Mouse (Mus musculus): ENCODE results near the gene Uba52. TPM values are rescaled to one million over a fixed set of nuclear protein-coding genes. Genes with fewer than 3 reads are reported as not detected.

The Uba52 gene
- 843 and 950 TPM in 2 replicates for polyA plus RNA-seq (2015; fragmentation: Nextera tagmentation; extraction: Ambion mirVana)

- Histone ChIP-seq H3K9me3 (no peaks in the 10 kb centered on the region), H3K9ac (peak within 1 kb of the TSS; percentile 99), H3K27me3 (replicated peaks) (no peaks in the 10 kb centered on the region), H3K36me3 (peaks cover 27% of the 10 kb centered on the region), H3K4me3 (replicated peaks) (peak within 1 kb of the TSS; percentile 74), H3K27ac (peak within 1 kb of the TSS; percentile 99), H3K4me1 (peaks cover 34% of the 10 kb centered on the region), H3K4me2 (peak within 1 kb of the TSS; percentile 88)
- 1% methylated on average over 72 of the region's 74 CpGs for WGBS
- peak; percentile 83 for ATAC-seq (ENCODE audit: insufficient read depth, low FRiP score, low read depth)
These were observed at the start of gene Uba52 for GRCm38 (mm10) chr8:70510228-70510915. TSS of gene Uba52 (minus strand) at chr8:70510801.

- 72% methylated on average over 2 of the region's 2 CpGs for WGBS
- Histone ChIP-seq H3K27me3 (replicated peaks) (no peaks in the 10 kb centered on the region), H3K27ac (no peak overlapping the region), H3K9me3 (no peaks in the 10 kb centered on the region), H3K4me1 (peaks cover 43% of the 10 kb centered on the region), H3K36me3 (0 out of 2 replicates have a peak, but pooled peaks cover 3% of the 10 kb centered on the region), H3K4me2 (no peak overlapping the region), H3K9ac (no peak overlapping the region), H3K4me3 (replicated peaks) (no peak overlapping the region)
- ATAC-seq (ENCODE audit: insufficient read depth, low FRiP score, low read depth) = no peak
These were observed 49.5 kb upstream of the Uba52 start for GRCm38 (mm10) chr8:70560096-70560495.

GRCm38 (mm10) chr8:70558983-70559382 is 48.4 kb upstream of the Uba52 start:
- Histone ChIP-seq H3K4me1 (peaks cover 41% of the 10 kb centered on the region), H3K9me3 (no peaks in the 10 kb centered on the region), H3K4me3 (replicated peaks) (no peak overlapping the region), H3K36me3 (0 out of 2 replicates have a peak, but pooled peaks cover 3% of the 10 kb centered on the region), H3K27me3 (replicated peaks) (no peaks in the 10 kb centered on the region), H3K9ac (no peak overlapping the region), H3K27ac (no peak overlapping the region), H3K4me2 (no peak overlapping the region)
- no peak for ATAC-seq (ENCODE audit: insufficient read depth, low FRiP score, low read depth)
- WGBS = 77% methylated on average over 3 of the region's 3 CpGs

GRCm38 (mm10) chr8:70558334-70558733 is 47.7 kb upstream of the Uba52 start:
- no peaks in the 10 kb centered on the region for H3K9me3 ChIP-seq
- ATAC-seq (ENCODE audit: insufficient read depth, low FRiP score, low read depth) = no peak
- H3K27ac ChIP-seq = no peak overlapping the region
- 0 out of 2 replicates have a peak, but pooled peaks cover 3% of the 10 kb centered on the region for H3K36me3 ChIP-seq
- no peak overlapping the region for H3K4me2 ChIP-seq
- H3K27me3 ChIP-seq (replicated peaks) = no peaks in the 10 kb centered on the region
- H3K9ac ChIP-seq = no peak overlapping the region
- 53% methylated on average over 4 of the region's 4 CpGs for WGBS
- no peak overlapping the region for H3K4me3 ChIP-seq (replicated peaks)
- H3K4me1 ChIP-seq = peaks cover 47% of the 10 kb centered on the region

- 85% methylated on average over 4 of the region's 4 CpGs for WGBS
These were observed 44.6 kb upstream of the Uba52 start for GRCm38 (mm10) chr8:70555079-70555747.

GRCm38 (mm10) chr8:70553740-70554139 is 43.1 kb upstream of the Uba52 start:
- Histone ChIP-seq H3K4me1 (peaks cover 29% of the 10 kb centered on the region), H3K4me3 (replicated peaks) (no peak overlapping the region), H3K36me3 (0 out of 2 replicates have a peak, but pooled peaks cover 3% of the 10 kb centered on the region), H3K4me2 (no peak overlapping the region), H3K27me3 (replicated peaks) (no peaks in the 10 kb centered on the region), H3K9me3 (no peaks in the 10 kb centered on the region), H3K27ac (peak overlapping the region; percentile 51), H3K9ac (no peak overlapping the region)
- no peak; the same call in 1 of the 2 replicates for ATAC-seq (ENCODE audit: insufficient read depth, low FRiP score, low read depth)

More at GRCm38 (mm10) chr8:70555079-70555747, 44.6 kb upstream of the Uba52 start:
- Histone ChIP-seq H3K4me3 (replicated peaks) (no peak overlapping the region), H3K36me3 (0 out of 2 replicates have a peak, but pooled peaks cover 3% of the 10 kb centered on the region), H3K4me1 (peaks cover 36% of the 10 kb centered on the region), H3K27me3 (replicated peaks) (no peaks in the 10 kb centered on the region), H3K4me2 (no peak overlapping the region), H3K9me3 (no peaks in the 10 kb centered on the region), H3K27ac (no peak overlapping the region), H3K9ac (no peak overlapping the region)
- ATAC-seq (ENCODE audit: insufficient read depth, low FRiP score, low read depth) = no peak

- no peak overlapping the region for H3K9ac ChIP-seq
- no peaks in the 10 kb centered on the region for H3K27me3 ChIP-seq (replicated peaks)
- H3K4me2 ChIP-seq = no peak overlapping the region
- WGBS = 40% methylated on average over 1 of the region's 1 CpGs
- peak overlapping the region; percentile 51; the same call in 1 of the 2 replicates for H3K27ac ChIP-seq
- H3K36me3 ChIP-seq = 0 out of 2 replicates have a peak, but pooled peaks cover 3% of the 10 kb centered on the region
- H3K4me3 ChIP-seq (replicated peaks) = no peak overlapping the region
- no peaks in the 10 kb centered on the region for H3K9me3 ChIP-seq
- ATAC-seq (ENCODE audit: insufficient read depth, low FRiP score, low read depth) = no peak
- H3K4me1 ChIP-seq = peaks cover 21% of the 10 kb centered on the region
These were observed 42.2 kb upstream of the Uba52 start for GRCm38 (mm10) chr8:70552836-70553235.

GRCm38 (mm10) chr8:70551558-70552161 is 41.1 kb upstream of the Uba52 start:
- Histone ChIP-seq H3K36me3 (no peaks in the 10 kb centered on the region), H3K9ac (no peak overlapping the region), H3K27me3 (replicated peaks) (no peaks in the 10 kb centered on the region), H3K4me2 (no peak overlapping the region), H3K9me3 (no peaks in the 10 kb centered on the region), H3K4me1 (peaks cover 24% of the 10 kb centered on the region), H3K27ac (no peak overlapping the region), H3K4me3 (replicated peaks) (no peak overlapping the region)
- no peak for ATAC-seq (ENCODE audit: insufficient read depth, low FRiP score, low read depth)
- WGBS = 47% methylated on average over 3 of the region's 3 CpGs

GRCm38 (mm10) chr8:70549412-70550184 is 39.0 kb upstream of the Uba52 start:
- H3K36me3 ChIP-seq = no peaks in the 10 kb centered on the region
- no peak overlapping the region for H3K27ac ChIP-seq
- H3K4me2 ChIP-seq = no peak overlapping the region
- peaks cover 27% of the 10 kb centered on the region for H3K4me1 ChIP-seq
- no peak overlapping the region for H3K9ac ChIP-seq
- H3K9me3 ChIP-seq = no peaks in the 10 kb centered on the region
- no peak for ATAC-seq (ENCODE audit: insufficient read depth, low FRiP score, low read depth)
- no peak overlapping the region for H3K4me3 ChIP-seq (replicated peaks)
- H3K27me3 ChIP-seq (replicated peaks) = no peaks in the 10 kb centered on the region
- 90% methylated on average over 10 of the region's 10 CpGs for WGBS

GRCm38 (mm10) chr8:70547762-70548161 is 37.2 kb upstream of the Uba52 start:
- Histone ChIP-seq H3K36me3 (no peaks in the 10 kb centered on the region), H3K27me3 (replicated peaks) (no peaks in the 10 kb centered on the region), H3K27ac (no peak overlapping the region), H3K4me3 (replicated peaks) (no peak overlapping the region), H3K9me3 (no peaks in the 10 kb centered on the region), H3K4me1 (peaks cover 16% of the 10 kb centered on the region; the same call in 1 of the 2 replicates), H3K9ac (no peak overlapping the region), H3K4me2 (no peak overlapping the region)
- 80% methylated on average over 6 of the region's 6 CpGs for WGBS
- ATAC-seq (ENCODE audit: insufficient read depth, low FRiP score, low read depth) = no peak

- no peak for ATAC-seq (ENCODE audit: insufficient read depth, low FRiP score, low read depth)
- Histone ChIP-seq H3K9ac (no peak overlapping the region), H3K4me1 (0 out of 2 replicates have a peak, but pooled peaks cover 8% of the 10 kb centered on the region), H3K9me3 (no peaks in the 10 kb centered on the region), H3K4me3 (replicated peaks) (no peak overlapping the region), H3K4me2 (no peak overlapping the region), H3K27me3 (replicated peaks) (no peaks in the 10 kb centered on the region), H3K36me3 (no peaks in the 10 kb centered on the region), H3K27ac (no peak overlapping the region)
- WGBS = 82% methylated on average over 4 of the region's 4 CpGs
These were observed 35.8 kb upstream of the Uba52 start for GRCm38 (mm10) chr8:70546412-70546811.

Measured in stomach, embryonic 15.5 days (tissue).